Mouse (Mus musculus) inflammation-experienced regulatory T-cells, adult 16 weeks (primary cell): ENCODE measurements around the gene Olfr820. TPM values are rescaled to one million over a fixed set of nuclear protein-coding genes. Genes with fewer than 3 reads are reported as not detected.

ENCODE experiments used
- polyA plus RNA-seq: library from polyadenylated mRNA; unstranded; fragments of 100-300 nt; shearing (Covaris generic); gene quantifications from one replicate; pipeline ENCODE4 v1.2.1, GENCODE M21; 2017

Olfr820 gene
- not detected for polyA plus RNA-seq

GRCm38 (mm10) chr10:130012321-130012720, at the start of gene Olfr820:
Gene Olfr820, plus strand, starts transcription at chr10:130012621.

DNA sequence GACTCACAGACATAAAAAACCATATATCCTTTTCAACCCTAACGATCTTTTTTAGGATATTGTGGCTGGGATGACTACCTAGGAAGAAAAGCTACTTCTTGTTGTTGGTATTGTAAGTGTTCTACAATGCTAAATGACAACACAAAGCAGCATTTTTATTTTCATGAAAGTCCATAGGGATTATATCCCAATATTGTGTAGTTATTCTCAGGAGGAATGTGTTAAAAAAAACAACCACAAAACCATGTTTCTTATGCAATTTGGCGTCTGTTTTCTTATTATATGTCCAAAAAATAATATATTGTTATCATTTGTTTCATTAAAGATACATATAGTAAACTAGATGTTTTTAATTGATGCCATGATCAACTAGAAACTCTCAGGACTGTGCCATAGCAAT, 45.3 kb upstream of the Olfr820 start, which contains the start of gene Olfr819:
Olfr819 (minus strand) TSS at position 101 of the 400 bp plus-strand sequence.

DNA sequence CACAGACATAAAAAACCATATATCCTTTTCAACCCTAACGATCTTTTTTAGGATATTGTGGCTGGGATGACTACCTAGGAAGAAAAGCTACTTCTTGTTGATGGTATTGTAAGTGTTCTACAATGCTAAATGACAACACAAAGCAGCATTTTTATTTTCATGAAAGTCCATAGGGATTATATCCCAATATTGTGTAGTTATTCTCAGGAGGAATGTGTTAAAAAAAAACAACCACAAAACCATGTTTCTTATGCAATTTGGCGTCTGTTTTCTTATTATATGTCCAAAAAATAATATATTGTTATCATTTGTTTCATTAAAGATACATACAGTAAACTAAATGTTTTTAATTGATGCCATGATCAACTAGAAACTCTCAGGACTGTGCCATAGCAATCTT, 36.4 kb upstream of the Olfr820 start, which contains the start of gene Olfr247:
Olfr247 (minus strand) TSS at position 101 of the 400 bp plus-strand sequence.

GRCm38 (mm10) chr10:129984962-129985361, 27.5 kb upstream of the Olfr820 start, which contains the start of gene Gm10310:
Gene Gm10310, minus strand, starts transcription at chr10:129985062.

GRCm38 (mm10) chr10:130030048-130030447, 17.6 kb downstream of the Olfr820 start, which contains the start of gene Olfr821:
Gene Olfr821, plus strand, starts transcription at chr10:130030348.

Other genes starting within 250 kb of the Olfr820 start
- gene Olfr808, start 247.1 kb upstream of the Olfr820 start, polyA plus RNA-seq: not detected
- gene Olfr809, start 238.0 kb upstream of the Olfr820 start, polyA plus RNA-seq: not detected
- not detected for gene Olfr810, start 217.7 kb upstream of the Olfr820 start, polyA plus RNA-seq
- not detected for gene Olfr811, start 208.2 kb upstream of the Olfr820 start, polyA plus RNA-seq
- not detected for gene Olfr812, start 166.5 kb upstream of the Olfr820 start, polyA plus RNA-seq
- not detected for gene Olfr813, start 157.3 kb upstream of the Olfr820 start, polyA plus RNA-seq
- not detected for gene Olfr814, start 132.8 kb upstream of the Olfr820 start, polyA plus RNA-seq
- not detected for gene Olfr815, start 106.8 kb upstream of the Olfr820 start, polyA plus RNA-seq
- not detected for gene Olfr816, start 97.0 kb upstream of the Olfr820 start, polyA plus RNA-seq
- not detected for gene Olfr818, start 63.5 kb upstream of the Olfr820 start, polyA plus RNA-seq
- gene Olfr819, start 45.4 kb upstream of the Olfr820 start, polyA plus RNA-seq: not detected
- not detected for gene Olfr247, start 36.5 kb upstream of the Olfr820 start, polyA plus RNA-seq
- gene Gm10310, start 27.6 kb upstream of the Olfr820 start, polyA plus RNA-seq: not detected
- not detected for gene Olfr821, start 17.7 kb downstream of the Olfr820 start, polyA plus RNA-seq
- not detected for gene Olfr822, start 58.6 kb downstream of the Olfr820 start, polyA plus RNA-seq
- gene Olfr823, start 102.8 kb downstream of the Olfr820 start, polyA plus RNA-seq: not detected
- not detected for gene Olfr824, start 117.4 kb downstream of the Olfr820 start, polyA plus RNA-seq
- not detected for gene Olfr825, start 154.1 kb downstream of the Olfr820 start, polyA plus RNA-seq
- gene Olfr826, start 171.6 kb downstream of the Olfr820 start, polyA plus RNA-seq: not detected
- gene Olfr827, start 201.8 kb downstream of the Olfr820 start, polyA plus RNA-seq: not detected